Mouse (Mus musculus): ENCODE data around the gene B230118H07Rik.

B230118H07Rik gene

DNA sequence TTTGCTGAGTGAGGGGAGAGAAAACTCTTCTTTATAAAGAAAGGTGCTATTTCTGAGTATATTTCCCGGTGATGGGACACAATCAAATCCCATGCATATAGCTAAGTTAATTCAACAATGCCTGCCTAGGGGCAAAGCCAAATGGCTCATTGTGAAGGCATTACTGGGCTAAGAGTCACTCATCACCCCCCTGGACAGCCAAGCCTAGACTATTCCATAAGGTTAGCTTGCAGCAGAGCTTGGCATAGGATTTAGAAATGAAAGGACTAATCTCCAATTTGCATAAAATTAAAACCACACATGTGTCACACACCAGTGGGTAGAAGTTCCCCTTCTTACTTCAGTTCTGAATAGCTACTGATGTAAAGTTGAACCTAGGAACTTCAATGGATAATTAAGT, 128.8 kb downstream of the B230118H07Rik start:
- no peak for DNase-seq (ENCODE audit: low spot score in 2 of 2)

DNA sequence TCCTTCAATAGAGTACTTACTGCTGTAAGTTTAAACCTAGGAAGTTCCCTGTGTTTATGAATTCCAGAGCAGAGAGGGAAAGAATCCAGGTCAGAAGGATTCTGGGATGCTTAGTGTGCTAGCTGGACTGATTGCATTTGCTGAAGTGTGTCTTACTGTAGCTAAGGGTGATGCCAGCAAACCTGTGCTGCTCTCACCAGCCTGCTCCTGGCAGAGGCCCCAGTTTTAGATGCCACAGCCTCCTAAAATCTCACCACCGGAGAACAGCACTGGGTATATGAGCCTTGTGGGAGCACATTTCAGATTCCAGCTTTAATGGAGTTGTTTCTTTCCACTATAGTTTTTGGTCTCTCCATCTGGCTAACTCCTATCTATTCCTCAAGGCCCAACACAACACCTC, 129.4 kb downstream of the B230118H07Rik start:
- no peak for DNase-seq (ENCODE audit: low spot score in 2 of 2)

Measured in right cerebral cortex, adult 2 months (tissue).